Mouse (Mus musculus) heart, adult 2 months (tissue): Measurements from ENCODE around the gene Mpped2.

Source experiments
- CTCF ChIP-seq: fragments of 200-600 bp; IDR thresholded peaks from 2 replicates; pipeline ENCODE4 v1.8.1; 2022; ENCODE audit warnings: antibody characterized with exemption, mild to moderate bottlenecking, moderate library complexity
- EP300 ChIP-seq: fragments of 200-500 bp; IDR thresholded peaks from 2 replicates; pipeline ENCODE4 v1.6.1; 2011; ENCODE audit warnings: low read depth, low read length, control low read depth; ENCODE audit not compliant: insufficient read depth
- POLR2A ChIP-seq: fragments of 200-500 bp; IDR thresholded peaks from 2 replicates; pipeline ENCODE4 v1.6.1; 2011; ENCODE audit warnings: mild to moderate bottlenecking, low read depth, low read length, control low read depth; ENCODE audit not compliant: insufficient read depth

DNA sequence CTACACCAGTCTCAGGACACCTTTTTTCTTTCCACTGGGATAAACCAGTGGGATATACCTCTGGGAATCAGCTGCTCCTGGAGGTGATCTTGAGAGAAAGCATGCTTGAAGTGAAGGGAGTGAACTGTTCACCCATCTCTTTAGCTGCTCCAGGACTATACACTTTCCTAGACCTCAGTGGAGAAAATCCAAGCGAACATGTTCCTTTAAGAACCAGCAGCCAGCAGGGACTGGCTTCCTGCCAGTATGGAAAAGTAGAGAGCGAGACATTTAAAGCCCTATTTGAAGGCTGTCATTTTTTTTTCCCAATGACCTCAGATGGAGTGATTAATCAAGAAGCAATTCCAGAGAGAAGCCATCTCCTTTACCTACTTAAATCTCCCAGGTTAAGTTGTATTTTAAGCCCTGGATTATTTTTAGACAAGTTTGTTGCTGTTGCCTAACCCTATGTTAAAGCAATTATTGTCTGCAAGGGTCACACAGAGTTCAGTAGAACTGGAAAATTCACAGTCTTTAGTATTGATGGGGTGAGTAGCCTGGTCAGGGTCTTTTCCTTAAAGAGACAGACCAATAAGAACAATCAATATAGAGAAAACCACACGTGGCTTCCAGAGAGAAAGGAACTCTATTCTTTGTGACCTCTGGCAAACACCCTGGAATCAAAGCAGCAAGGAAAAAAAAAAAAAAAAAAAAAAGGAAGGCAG lies 196.4 kb downstream of the Mpped2 start:
- TF ChIP-seq CTCF (no peak), POLR2A (no peak), EP300 (no peak)
